Mouse (Mus musculus) layer of hippocampus, postnatal 25 days (tissue): ENCODE measurements around the gene Irf2. TPM values are rescaled to one million over a fixed set of nuclear protein-coding genes. Genes with fewer than 3 reads are reported as not detected.

ENCODE experiments used
- total RNA-seq, 2 experiments: library from RNA; stranded (reverse); gene quantifications; 2 replicates each; pipeline ENCODE4 v1.2.3; 2021

The Irf2 gene
- total RNA-seq, 2 experiments from 2014 or later = 46.3 to 50.8 TPM

Other genes with a start within 250 kb of the Irf2 start
- gene Cenpu, start 187.7 kb upstream of the Irf2 start, total RNA-seq = 1 to 10 TPM; 1.9 to 2.3 TPM
- gene Primpol, start 122.5 kb upstream of the Irf2 start, total RNA-seq = 1 to 10 TPM; 3.4 to 5.8 TPM
- 10 to 100 TPM; 13.2 to 15.3 TPM for gene Casp3, start 122.4 kb upstream of the Irf2 start, total RNA-seq
- gene Enpp6, start 247.2 kb downstream of the Irf2 start, total RNA-seq = 10 to 100 TPM; 17.7 to 22.8 TPM